Mouse (Mus musculus): ENCODE data around the gene Skor1. TPM values are rescaled to one million over a fixed set of nuclear protein-coding genes. Genes with fewer than 3 reads are reported as not detected.

Skor1 gene
- polyA plus RNA-seq, 2 experiments = 0.01 TPM; not detected in 1

DNA sequence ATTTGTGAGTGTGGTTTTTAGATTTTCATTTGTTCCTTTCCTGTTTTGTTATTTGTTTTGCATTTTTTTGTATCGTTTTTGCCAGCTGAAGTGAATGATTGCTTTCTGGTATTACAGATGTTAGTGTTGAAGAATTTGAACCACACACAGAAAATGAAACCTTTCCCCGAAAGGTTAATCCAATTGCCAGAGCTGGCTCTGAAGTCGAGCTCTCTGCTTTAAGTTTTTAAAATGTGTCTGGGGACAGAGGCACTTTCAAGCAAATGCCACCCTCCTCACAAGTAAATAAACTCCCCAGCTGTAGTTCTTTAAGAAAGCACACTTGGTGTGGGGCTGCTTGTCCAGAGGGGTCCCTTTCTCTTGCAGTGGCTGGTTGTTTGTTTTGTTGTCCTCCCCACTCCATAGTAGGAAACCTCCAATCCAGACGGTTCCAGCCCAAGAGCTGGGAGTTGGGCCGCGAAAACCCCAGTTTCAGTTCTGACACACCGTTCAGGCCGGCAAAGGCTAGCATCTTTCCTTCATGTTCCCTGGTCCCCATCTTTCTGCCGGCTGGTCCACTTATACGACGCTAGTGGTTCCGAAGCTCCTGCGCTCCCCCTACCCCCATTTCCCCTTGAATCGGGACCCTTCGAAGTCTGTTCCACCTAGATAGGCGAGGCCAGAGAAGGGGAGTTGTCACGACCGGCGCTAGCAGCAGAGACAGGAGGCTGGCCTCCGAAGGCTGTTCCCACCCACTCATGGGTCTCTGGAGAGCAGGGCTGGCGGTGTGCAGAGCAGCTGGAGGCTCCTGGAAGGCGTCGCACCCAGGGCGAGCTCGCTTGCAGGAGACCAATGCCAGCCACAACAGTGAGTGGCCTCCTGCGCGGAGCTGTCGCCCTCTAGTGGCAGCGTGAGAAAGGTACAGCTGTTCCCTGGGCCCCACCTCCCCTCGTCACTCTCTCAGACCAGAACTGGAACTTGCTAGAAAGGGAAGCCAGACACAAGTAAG lies 25.0 kb downstream of the Skor1 start:
- Histone ChIP-seq H3K9ac (replicated peaks) (peak overlapping the region; percentile 7), H3K9me3 (ENCODE audit: control insufficient read depth, low read length) (no peaks in the 10 kb centered on the region), H3K4me3 (ENCODE audit: insufficient read depth in 1 of 2, low read depth in 2 of 2, low read length in 2 of 2) (peak overlapping the region; percentile 43 to 47), H3K4me2 (ENCODE audit: low read depth) (peak overlapping the region; percentile 69), H3K36me3 (replicated peaks; ENCODE audit: control insufficient read depth, insufficient read depth, low read depth) (no peaks in the 10 kb centered on the region), H3K27ac (no peak overlapping the region), H3K27me3 (ENCODE audit: control insufficient read depth, insufficient read depth, low read length) (no peaks in the 10 kb centered on the region), H3K4me1 (replicated peaks; ENCODE audit: control insufficient read depth in 2 of 2, insufficient read depth in 2 of 2, low read length in 1 of 2) (no peaks in the 10 kb centered on the region; a peak in 1 of 4 replicates)
- TF ChIP-seq CTCF (IDR thresholded peaks at IDR 0.05; ENCODE audit: low read depth) (peak; percentile 99), EP300 (IDR thresholded peaks at IDR 0.05; ENCODE audit: low read depth) (no peak)
- WGBS (ENCODE audit: insufficient replicate concordance) = 5% methylated on average over 30 of the region's 30 CpGs
- ATAC-seq (ENCODE audit: insufficient read depth) (peak; percentile 85), DNase-seq (ENCODE audit: low read depth in 3 of 3, low spot score in 3 of 3) (peak; percentile 51 to 58 (median 55))

DNA sequence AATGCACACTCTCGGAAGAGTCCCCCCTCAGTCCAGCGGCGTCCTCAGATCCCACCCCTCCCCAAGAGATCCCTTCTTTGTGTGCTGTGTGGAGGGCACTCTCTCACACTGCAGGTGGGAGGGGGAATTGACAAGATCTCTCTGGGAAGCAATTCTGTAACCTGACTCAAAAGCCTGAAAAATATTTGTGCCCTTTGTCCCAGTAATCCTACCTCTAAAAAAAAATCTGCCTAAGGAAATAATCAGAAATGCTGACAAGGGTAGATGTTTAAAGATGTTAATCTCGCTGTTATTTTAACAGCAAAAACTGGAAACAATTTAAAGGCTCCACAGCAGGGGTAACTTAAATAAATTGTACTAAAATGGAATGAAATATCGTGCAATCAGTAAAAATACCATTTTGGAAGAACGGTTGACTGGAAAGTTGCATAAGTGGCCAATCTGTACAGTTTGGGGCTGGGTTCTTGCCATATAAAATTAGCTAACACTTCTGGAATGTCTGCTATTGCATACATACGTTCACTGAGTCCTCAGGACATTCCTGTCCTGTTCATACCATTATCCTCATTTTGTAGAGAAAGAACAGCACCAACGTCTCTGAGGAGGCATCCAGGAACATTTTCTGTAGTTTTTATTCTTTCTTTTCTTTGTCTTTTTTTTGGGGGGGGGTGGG lies 26.5 kb downstream of the Skor1 start:
- no peaks in the 10 kb centered on the region for H3K9me3 ChIP-seq (ENCODE audit: control insufficient read depth, low read length)
- no peaks in the 10 kb centered on the region; a peak in 1 of 4 replicates for H3K4me1 ChIP-seq (replicated peaks; ENCODE audit: control insufficient read depth in 2 of 2, insufficient read depth in 2 of 2, low read length in 1 of 2)
- no peaks in the 10 kb centered on the region for H3K27me3 ChIP-seq (ENCODE audit: control insufficient read depth, insufficient read depth, low read length)
- no peak overlapping the region for H3K4me2 ChIP-seq (ENCODE audit: low read depth)
- no peak overlapping the region for H3K27ac ChIP-seq
- no peak for DNase-seq (ENCODE audit: low read depth in 3 of 3, low spot score in 3 of 3)
- H3K4me3 ChIP-seq (ENCODE audit: insufficient read depth in 1 of 2, low read depth in 2 of 2, low read length in 2 of 2) = no peak overlapping the region
- 59% methylated on average over 8 of the region's 8 CpGs for WGBS (ENCODE audit: insufficient replicate concordance)
- no peak for TF ChIP-seq EP300 (IDR thresholded peaks at IDR 0.05; ENCODE audit: low read depth)
- no peak for TF ChIP-seq CTCF (IDR thresholded peaks at IDR 0.05; ENCODE audit: low read depth)
- ATAC-seq (ENCODE audit: insufficient read depth) = no peak
- H3K36me3 ChIP-seq (replicated peaks; ENCODE audit: control insufficient read depth, insufficient read depth, low read depth) = no peaks in the 10 kb centered on the region
- H3K9ac ChIP-seq (replicated peaks) = no peak overlapping the region

DNA sequence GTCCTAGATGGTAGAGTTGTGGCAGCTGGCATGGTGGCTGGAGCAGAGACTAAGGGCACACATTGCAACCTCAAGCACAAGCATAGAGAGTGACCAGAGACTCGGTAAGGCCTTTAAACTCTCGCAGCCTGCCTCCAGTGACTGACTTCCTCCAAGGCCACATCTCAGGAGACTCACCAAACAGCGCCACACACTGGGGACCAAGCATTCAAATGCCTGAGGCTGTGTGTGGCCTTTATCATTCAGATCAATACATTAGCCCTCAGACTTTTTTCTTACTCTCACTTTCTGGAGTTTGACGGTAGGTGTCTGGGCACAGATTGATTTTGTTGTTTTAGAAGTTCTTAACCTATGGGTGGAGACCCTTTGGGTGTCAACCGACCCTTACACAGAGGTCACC lies 30.4 kb downstream of the Skor1 start:
- H3K27ac ChIP-seq = no peak overlapping the region

DNA sequence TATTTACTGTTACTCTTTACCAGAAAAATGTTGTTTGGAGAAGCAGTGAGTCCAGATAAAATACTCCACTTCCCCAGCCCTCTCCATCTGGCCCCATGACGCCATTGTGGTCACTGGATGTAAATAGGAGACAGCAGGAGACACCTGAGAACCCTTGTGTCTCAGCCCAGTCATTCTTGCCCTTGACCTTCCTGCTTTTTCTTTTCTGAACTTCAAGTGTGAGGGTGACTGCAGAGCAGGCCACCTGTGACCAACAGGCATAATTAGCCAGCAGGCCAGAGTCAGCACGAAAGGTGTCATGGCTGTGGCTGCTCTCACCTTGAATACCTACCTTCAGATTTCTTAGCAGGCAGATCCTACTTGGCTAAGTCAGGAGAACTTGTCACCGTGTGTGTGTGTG lies 36.2 kb downstream of the Skor1 start:
- Histone ChIP-seq H3K4me1 (replicated peaks; ENCODE audit: control insufficient read depth in 2 of 2, insufficient read depth in 2 of 2, low read length in 1 of 2) (no peaks in the 10 kb centered on the region), H3K4me2 (ENCODE audit: low read depth) (no peak overlapping the region), H3K27ac (no peak overlapping the region), H3K36me3 (replicated peaks; ENCODE audit: control insufficient read depth, insufficient read depth, low read depth) (no peaks in the 10 kb centered on the region), H3K27me3 (ENCODE audit: control insufficient read depth, insufficient read depth, low read length) (peaks cover 5% of the 10 kb centered on the region), H3K9ac (replicated peaks) (no peak overlapping the region), H3K4me3 (ENCODE audit: insufficient read depth in 1 of 2, low read depth in 2 of 2, low read length in 2 of 2) (no peak overlapping the region), H3K9me3 (ENCODE audit: control insufficient read depth, low read length) (no peaks in the 10 kb centered on the region)
- no peak for ATAC-seq (ENCODE audit: insufficient read depth)
- no peak for TF ChIP-seq EP300 (IDR thresholded peaks at IDR 0.05; ENCODE audit: low read depth)
- no peak for TF ChIP-seq CTCF (IDR thresholded peaks at IDR 0.05; ENCODE audit: low read depth)
- WGBS (ENCODE audit: insufficient replicate concordance) = 40% methylated on average over 3 of the region's 3 CpGs
- DNase-seq (ENCODE audit: low read depth in 3 of 3, low spot score in 3 of 3) = no peak

More for the DNA sequence above, 30.4 kb downstream of the Skor1 start:
- Histone ChIP-seq H3K9me3 (ENCODE audit: control insufficient read depth, low read length) (no peaks in the 10 kb centered on the region), H3K4me1 (replicated peaks; ENCODE audit: control insufficient read depth in 2 of 2, insufficient read depth in 2 of 2, low read length in 1 of 2) (no peaks in the 10 kb centered on the region), H3K27me3 (ENCODE audit: control insufficient read depth, insufficient read depth, low read length) (no peaks in the 10 kb centered on the region), H3K4me2 (ENCODE audit: low read depth) (no peak overlapping the region), H3K36me3 (replicated peaks; ENCODE audit: control insufficient read depth, insufficient read depth, low read depth) (no peaks in the 10 kb centered on the region), H3K9ac (replicated peaks) (no peak overlapping the region), H3K4me3 (ENCODE audit: insufficient read depth in 1 of 2, low read depth in 2 of 2, low read length in 2 of 2) (no peak overlapping the region)
- no peak for DNase-seq (ENCODE audit: low read depth in 3 of 3, low spot score in 3 of 3)
- no peak for ATAC-seq (ENCODE audit: insufficient read depth)
- WGBS (ENCODE audit: insufficient replicate concordance) = 48% methylated on average over 5 of the region's 5 CpGs
- TF ChIP-seq CTCF (IDR thresholded peaks at IDR 0.05; ENCODE audit: low read depth) (no peak), EP300 (IDR thresholded peaks at IDR 0.05; ENCODE audit: low read depth) (no peak)

DNA sequence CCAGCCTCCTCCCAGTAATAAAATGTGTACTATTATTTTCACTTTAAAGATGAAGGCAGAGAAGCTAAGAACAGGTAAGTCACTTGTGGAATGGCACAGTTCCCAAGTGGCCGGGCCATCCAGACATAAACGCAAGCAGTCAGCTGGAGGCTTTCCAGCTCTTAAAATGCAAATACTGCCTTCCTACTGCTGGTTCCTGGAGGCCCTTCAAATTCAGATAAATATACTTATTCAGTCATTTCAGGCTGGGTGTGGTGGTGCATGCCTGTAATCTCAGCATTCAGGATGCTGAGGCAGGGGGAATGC lies 39.0 kb downstream of the Skor1 start:
- TF ChIP-seq CTCF (IDR thresholded peaks at IDR 0.05; ENCODE audit: low read depth) (no peak), EP300 (IDR thresholded peaks at IDR 0.05; ENCODE audit: low read depth) (no peak)
- Histone ChIP-seq H3K27ac (no peak overlapping the region), H3K9me3 (ENCODE audit: control insufficient read depth, low read length) (no peaks in the 10 kb centered on the region), H3K4me2 (ENCODE audit: low read depth) (peak overlapping the region; percentile 54; the same call in 1 of the 2 replicates), H3K9ac (replicated peaks) (no peak overlapping the region), H3K36me3 (replicated peaks; ENCODE audit: control insufficient read depth, insufficient read depth, low read depth) (no peaks in the 10 kb centered on the region), H3K27me3 (ENCODE audit: control insufficient read depth, insufficient read depth, low read length) (peaks cover 5% of the 10 kb centered on the region), H3K4me3 (ENCODE audit: insufficient read depth in 1 of 2, low read depth in 2 of 2, low read length in 2 of 2) (no peak overlapping the region), H3K4me1 (replicated peaks; ENCODE audit: control insufficient read depth in 2 of 2, insufficient read depth in 2 of 2, low read length in 1 of 2) (no peaks in the 10 kb centered on the region)
- WGBS (ENCODE audit: insufficient replicate concordance) = 57% methylated on average over 2 of the region's 2 CpGs
- no peak for DNase-seq (ENCODE audit: low read depth in 3 of 3, low spot score in 3 of 3)
- ATAC-seq (ENCODE audit: insufficient read depth) = no peak

All from liver, embryonic 14.5 days (tissue).